Mouse (Mus musculus): ENCODE results near the gene Asic4.

DNA sequence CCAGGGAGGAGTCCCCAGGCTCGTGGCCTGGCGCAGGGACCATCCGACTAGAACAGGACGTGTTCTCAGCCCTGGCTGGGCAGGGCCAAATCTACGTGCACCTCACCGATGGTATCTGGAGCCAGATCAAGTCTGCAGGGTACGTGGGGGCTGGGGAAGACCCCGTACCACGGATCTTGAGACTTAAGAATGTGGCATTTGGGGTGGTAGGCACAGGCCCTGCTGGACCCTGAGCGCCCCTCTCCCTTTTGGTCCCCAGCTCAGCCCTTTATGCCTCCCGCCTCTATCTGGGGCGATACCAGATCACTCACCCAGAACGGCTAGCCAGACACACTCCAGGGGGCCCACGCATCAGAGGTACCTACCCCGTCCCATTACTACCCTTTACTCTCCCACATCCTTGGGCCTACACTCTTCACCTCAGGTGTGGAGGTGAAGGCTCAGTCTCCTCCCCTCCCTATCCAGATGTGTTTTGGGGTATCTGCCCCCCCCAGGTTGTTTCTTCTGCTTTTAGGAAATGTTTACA is 8.7 kb upstream of the Asic4 start:
- TF ChIP-seq POLR2A (IDR thresholded peaks at IDR 0.05; ENCODE audit: low read depth, low read length) (no peak), CTCF (conservative IDR thresholded peaks at IDR 0.05; ENCODE audit: insufficient read depth, insufficient read length, low read depth, low read length) (no peak)

All from kidney, adult 2 months (tissue).